Mouse (Mus musculus) CH12.LX (cell line): Measurements from ENCODE around the gene Fry.

Experiments used
- CTCF ChIP-seq, 2 experiments: IDR thresholded peaks in 1 of 2; conservative IDR thresholded peaks in 1 of 2; 2 replicates each; pipeline ENCODE4 v1.5.1; 2011 to 2012; ENCODE audit warnings: low read depth in 2 of 2, low read length in 2 of 2, improper control_type of control experiment in 1 of 2, inconsistent platforms in 1 of 2, mild to moderate bottlenecking in 1 of 2, moderate library complexity in 1 of 2
- EP300 ChIP-seq: IDR thresholded peaks from 2 replicates; pipeline ENCODE4 v1.6.1; 2011; ENCODE audit warnings: low read length, improper control_type of control experiment
- KAT2A ChIP-seq: IDR thresholded peaks from 2 replicates; pipeline ENCODE4 v1.6.1; 2012; ENCODE audit warnings: low read length, improper control_type of control experiment, inconsistent platforms; ENCODE audit not compliant: insufficient replicate concordance
- MAZ ChIP-seq: IDR thresholded peaks from 2 replicates; pipeline ENCODE4 v1.6.1; 2012; ENCODE audit warnings: low read depth, mild to moderate bottlenecking, inconsistent platforms, low read length, improper control_type of control experiment, moderate library complexity
- MEF2A ChIP-seq: IDR thresholded peaks from 2 replicates; pipeline ENCODE4 v1.6.1; 2014; ENCODE audit warnings: low read depth, mild to moderate bottlenecking, inconsistent platforms, low read length, improper control_type of control experiment, borderline replicate concordance
- MXI1 ChIP-seq: IDR thresholded peaks from 2 replicates; pipeline ENCODE4 v1.6.1; 2011; ENCODE audit warnings: mild to moderate bottlenecking, low read depth, low read length, improper control_type of control experiment
- PAX5 ChIP-seq: IDR thresholded peaks from 2 replicates; pipeline ENCODE4 v1.6.1; 2012; ENCODE audit warnings: low read length, inconsistent platforms, mixed read lengths

DNA sequence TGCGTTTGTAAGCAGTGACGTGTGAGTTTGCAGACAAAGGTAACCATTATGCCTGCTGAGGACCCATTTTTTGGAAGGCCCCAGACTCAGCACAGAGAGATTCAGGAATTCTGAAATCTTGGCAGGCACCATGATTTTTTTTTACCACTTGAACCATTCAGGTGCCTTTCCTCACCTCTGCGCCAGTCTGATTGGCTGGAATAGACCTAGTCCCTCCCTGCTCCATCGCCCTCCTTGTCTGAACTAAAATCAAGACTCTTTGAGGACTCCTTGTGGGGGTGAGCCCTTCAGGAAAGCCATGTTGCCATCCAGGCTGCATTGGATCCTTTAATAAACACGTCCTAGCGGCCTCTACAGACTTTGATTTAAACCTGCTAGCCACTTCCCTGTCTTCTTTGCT, 103.4 kb downstream of the Fry start:
- TF ChIP-seq CTCF (conservative IDR thresholded peaks at IDR 0.05 in 1 of 2, IDR thresholded peaks at IDR 0.05 in 1 of 2; ENCODE audit: low read depth in 2 of 2, low read length in 2 of 2), result no peak
- no peak for TF ChIP-seq MAZ
- no peak for TF ChIP-seq PAX5
- no peak for TF ChIP-seq MXI1
- TF ChIP-seq KAT2A, result no peak
- TF ChIP-seq EP300, result no peak
- no peak for TF ChIP-seq MEF2A
